Mouse (Mus musculus): ENCODE measurements around the gene Lrrc1.
"Not testable (repeated sequence)": the region's sequence is repeated elsewhere in the genome, so short reads cannot be mapped to it uniquely, and the experiment has no call there.

Gene Lrrc1

GRCm38 (mm10) chr9:77544354-77545067 is at the start of gene Lrrc1:
Gene Lrrc1, minus strand, starts transcription at chr9:77544870.
- DNase-seq (ENCODE audit: low read depth, low spot score), result peak; percentile 69

- DNase-seq (ENCODE audit: low read depth, low spot score), result no peak
Observed at GRCm38 (mm10) chr9:77592423-77592822, 47.8 kb upstream of the Lrrc1 start.

GRCm38 (mm10) chr9:77589496-77589895 is 44.8 kb upstream of the Lrrc1 start:
- DNase-seq (ENCODE audit: low read depth, low spot score), result no peak

DNA sequence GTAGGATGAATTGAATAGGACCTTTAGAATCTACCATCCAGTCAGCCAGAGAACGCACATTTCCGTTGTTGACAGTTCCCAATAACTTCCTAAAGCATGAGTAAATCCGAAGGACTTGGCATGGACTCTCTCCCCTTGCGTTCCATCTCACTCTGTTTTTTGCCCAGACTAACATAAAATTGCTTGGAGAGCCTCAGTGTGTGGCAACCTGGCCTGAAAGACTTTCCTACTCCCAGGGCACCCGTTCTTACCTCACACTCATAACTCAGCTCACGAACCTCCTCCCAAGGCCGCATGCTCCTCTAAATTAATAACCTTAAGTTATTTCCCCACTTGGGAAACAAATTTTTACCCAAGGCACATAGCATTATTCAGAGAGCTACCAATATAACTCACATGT is 42.9 kb upstream of the Lrrc1 start:
- DNase-seq (ENCODE audit: low read depth, low spot score), result no peak

- DNase-seq (ENCODE audit: low read depth, low spot score), result no peak
Observed at GRCm38 (mm10) chr9:77586806-77587591, 42.3 kb upstream of the Lrrc1 start.

GRCm38 (mm10) chr9:77584746-77585145 is 40.1 kb upstream of the Lrrc1 start:
- no peak for DNase-seq (ENCODE audit: low read depth, low spot score)

DNA sequence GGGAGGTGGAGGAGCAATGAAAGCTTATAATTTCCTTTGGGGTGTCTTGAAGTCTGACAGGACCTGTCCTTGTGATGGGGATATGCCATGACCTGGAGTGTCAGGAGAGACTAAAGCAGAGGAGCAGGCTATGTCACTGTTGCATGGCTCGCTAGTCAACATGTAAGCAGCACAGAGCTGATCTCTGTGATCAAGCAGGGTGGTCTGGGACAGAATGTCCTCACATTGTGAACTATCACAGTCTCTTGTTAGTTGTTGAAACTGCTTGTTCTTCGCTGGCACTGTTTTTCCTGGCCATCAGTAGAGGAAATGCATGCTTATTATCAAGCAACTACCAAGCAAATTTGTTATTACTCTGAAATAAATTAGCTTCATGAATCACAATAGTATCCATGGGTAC is 38.6 kb upstream of the Lrrc1 start:
- DNase-seq (ENCODE audit: low read depth, low spot score), result no peak

DNA sequence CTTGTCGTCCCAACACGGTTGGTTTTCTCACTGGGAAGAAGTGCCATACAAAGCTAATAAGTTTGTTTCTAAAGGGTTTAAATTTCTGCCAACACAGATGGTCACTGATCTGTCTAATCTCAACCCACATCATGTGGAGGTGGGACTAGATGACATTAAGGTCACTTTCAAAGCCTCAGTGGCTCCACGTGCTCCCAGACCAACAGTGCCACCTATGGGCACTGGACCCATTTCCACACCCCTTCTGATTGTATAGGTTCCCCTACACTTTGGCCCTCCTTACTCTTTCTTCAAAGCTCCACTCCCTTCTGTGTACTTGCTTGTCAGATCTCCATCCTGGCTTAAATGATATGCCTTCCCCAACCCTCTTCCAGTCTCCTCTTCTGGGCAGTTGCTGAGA is 35.2 kb upstream of the Lrrc1 start:
- DNase-seq (ENCODE audit: low read depth, low spot score), result no peak

DNA sequence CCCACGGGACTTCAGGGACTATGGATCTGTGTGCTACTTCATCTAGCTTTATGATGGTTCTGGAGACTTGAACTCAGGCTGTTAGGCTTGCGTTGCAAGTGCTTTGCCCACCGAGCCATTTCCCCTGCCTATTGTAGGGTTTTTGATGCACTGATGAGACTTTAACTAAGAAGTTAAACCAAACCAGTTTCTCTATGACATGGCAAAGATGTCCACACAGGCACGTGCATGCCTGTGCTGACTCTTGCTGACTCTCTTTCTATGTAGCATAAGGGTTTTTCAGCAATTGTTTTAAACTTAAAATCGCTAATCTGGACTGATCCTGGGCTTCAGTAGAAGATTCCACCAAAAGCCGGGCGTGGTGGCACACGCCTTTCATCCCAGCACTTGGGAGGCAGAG is 33.3 kb upstream of the Lrrc1 start:
- DNase-seq (ENCODE audit: low read depth, low spot score), result no peak

- no peak for DNase-seq (ENCODE audit: low read depth, low spot score)
Observed at GRCm38 (mm10) chr9:77577409-77577808, 32.7 kb upstream of the Lrrc1 start.

DNA sequence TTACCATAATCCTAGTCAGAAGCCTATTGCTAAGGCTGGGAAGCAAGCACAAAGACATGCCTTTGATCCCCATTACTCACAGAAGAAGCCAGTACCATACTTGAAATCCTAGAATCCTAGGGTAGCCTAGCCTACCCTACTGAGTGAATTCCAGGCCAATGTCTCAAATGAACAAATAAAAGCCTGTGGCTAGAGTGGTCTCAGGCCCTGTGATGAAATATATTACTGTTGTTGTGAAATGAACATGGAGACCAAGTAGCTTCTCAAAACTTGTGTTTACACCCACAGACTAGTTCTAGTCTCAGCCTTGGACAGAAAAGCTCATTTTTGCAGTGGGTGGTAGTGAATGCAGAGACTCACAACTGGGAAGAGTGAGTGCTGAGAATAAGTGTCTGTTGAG is 31.6 kb upstream of the Lrrc1 start:
- DNase-seq (ENCODE audit: low read depth, low spot score), result no peak

DNA sequence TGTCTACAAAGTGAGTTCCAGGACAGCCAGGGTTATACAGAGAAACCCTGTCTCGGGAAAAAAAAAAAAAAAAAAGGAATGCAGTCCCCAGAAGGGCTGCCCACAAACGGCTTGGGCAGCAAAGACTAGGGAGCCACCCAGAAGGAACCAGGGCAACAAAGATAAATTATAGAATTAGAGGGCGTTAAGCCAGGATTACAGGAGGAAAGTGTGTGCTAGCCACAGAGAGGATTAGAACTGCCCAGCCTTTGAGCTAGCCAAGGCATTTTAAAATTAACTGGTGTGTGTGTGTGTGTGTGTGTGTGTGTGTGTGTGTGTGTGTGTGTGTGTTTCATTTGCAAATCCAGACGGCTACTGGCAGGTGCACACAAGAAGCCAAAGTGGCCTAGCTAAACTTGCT is 30.3 kb upstream of the Lrrc1 start:
- DNase-seq (ENCODE audit: low read depth, low spot score), result not testable (repeated sequence)

DNA sequence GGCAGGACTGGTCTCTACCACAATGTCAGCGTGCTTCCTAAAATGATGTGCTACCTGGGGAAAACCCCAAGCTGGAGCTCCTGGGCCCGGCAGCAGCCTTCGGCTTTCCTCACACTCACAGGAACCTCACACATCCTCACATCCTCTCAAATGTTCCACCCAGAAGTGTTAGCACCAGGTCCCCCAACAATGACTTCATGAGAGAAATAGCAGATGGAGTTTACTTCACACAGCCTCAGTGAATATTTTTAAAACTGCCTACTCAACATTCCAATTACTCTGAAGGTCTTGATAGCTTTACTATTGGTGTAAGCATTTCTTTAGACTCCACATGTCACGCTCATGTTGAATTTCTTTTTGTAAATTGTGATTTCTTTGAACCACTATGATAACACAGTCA is 27.2 kb upstream of the Lrrc1 start:
- DNase-seq (ENCODE audit: low read depth, low spot score), result no peak

GRCm38 (mm10) chr9:77568789-77569506 is 24.3 kb upstream of the Lrrc1 start:
- no peak for DNase-seq (ENCODE audit: low read depth, low spot score)

DNA sequence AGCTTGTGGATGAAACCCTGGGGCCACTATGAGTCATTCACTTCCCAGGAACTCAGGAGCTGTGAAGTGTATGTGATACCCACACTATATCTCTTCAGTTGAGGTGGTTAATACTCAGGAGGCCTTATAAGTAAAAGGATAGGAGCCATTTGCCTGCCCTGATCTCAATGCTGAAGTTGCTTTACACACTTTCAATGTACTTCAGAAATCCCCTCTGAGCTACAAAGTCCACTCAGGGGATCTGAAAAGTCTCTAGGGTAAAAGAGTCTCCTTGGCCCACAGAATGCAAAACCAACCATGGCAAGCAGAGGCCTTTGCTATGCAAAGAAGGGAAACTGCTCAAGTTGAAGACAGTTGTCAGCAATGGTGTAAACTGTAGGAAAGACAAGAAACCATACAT is 17.2 kb upstream of the Lrrc1 start:
- no peak for DNase-seq (ENCODE audit: low read depth, low spot score)

DNA sequence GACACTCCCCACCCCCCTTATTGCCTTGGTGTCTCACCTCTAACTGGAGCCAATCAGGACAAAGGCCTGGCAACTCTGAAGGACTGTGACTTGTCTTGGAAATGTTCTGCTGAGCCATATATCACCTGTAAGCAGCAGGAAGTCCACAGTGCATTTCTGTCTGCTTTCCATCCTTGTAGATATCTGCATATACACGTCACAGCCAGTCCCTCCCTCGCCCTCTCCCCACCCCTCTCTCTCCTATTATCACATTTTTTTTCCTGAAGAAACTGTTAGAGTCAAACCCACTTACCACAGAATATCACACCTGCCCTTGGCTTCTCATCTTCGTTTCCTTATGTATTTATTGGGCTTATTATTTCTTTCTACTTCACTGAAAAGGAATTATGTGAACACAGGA is 13.3 kb upstream of the Lrrc1 start:
- no peak for DNase-seq (ENCODE audit: low read depth, low spot score)

DNA sequence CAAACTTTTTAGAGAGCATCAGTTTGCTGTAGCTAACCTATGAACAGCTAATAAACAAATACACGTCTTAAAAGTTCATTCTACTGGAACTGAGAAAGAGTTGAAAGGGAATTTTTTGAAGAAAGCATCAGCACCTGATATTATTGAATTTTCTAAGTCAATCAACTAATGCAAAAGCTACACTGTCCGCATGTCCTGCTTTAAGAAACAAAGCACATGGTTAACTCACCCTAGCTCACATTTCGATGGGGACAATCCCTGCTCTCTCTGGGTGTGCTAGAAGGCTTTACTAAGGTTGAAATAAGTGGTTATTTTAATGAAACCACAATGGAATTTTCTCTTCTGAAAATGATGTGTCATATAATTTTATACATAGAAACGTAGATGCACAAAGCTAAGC is 12.5 kb upstream of the Lrrc1 start:
- no peak for DNase-seq (ENCODE audit: low read depth, low spot score)

DNA sequence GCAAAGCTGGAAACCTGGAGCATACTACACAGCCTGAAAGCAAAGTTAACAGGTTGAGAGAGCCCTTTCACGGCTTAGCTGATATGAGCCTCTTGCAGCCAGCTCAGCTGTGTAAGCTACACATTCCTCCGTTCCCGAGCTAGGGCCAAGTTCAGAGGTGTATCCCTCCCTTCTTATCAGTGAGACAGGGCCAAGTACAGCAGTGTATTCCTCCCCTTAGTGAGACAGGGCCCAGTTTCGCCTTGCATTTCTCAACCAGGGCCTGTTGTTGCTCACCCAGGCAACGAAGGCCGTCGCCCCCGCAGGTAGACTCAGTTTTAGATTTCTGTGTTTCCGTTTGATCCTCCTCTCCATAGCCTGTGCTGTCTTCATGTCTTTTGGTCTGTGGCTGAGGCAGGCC is 11.8 kb upstream of the Lrrc1 start:
- DNase-seq (ENCODE audit: low read depth, low spot score), result no peak

GRCm38 (mm10) chr9:77553465-77553864 is 8.8 kb upstream of the Lrrc1 start:
- DNase-seq (ENCODE audit: low read depth, low spot score), result no peak

DNA sequence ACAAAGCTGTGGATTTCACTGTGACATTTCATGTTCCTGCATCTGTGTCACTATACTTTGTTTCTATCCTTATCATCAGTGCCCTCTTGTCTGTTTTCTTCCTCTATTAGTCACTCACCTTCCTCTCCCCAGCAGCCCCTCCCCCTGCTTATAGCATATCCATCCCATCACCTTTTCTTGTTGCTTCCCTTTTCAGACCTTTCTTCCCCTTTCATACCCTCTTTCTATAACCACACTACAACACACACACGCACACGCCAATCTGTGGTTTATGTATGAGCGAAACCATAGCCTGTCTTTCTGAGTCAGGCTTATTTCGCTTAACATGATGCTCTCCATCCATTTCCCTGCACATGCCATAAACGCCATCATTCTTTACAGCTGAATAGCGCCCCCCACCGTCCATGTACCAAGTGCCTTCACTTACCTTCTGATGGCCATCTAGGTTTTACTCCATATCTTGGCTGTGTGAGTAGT is 6.4 kb upstream of the Lrrc1 start:
- DNase-seq (ENCODE audit: low read depth, low spot score), result no peak

DNA sequence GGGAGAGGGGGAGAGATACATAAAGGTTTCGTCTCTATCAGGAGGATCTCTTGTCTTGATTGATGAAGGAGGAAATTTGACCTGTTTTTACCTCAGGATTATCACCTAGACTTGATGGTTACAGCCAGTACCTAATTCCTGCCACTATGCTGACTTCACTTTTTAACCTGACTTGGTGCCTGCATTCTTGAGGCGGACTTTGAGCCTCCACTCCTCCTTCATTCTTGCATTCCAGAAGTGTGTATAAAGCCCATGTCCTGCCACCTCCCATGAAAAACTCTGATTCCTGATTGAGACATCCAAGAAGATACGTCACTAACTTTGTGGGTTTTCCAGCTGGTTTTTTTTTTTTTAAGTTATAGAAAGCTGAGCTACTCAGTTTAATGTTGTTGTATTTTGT is 1.3 kb upstream of the Lrrc1 start:
- DNase-seq (ENCODE audit: low read depth, low spot score), result peak; percentile 84

- DNase-seq (ENCODE audit: low read depth, low spot score), result peak; percentile 50
Observed at GRCm38 (mm10) chr9:77545068-77545421, 375 bp upstream of the Lrrc1 start.

Measured in 3T3-L1 (cell line).